Mouse (Mus musculus) small intestine, adult 2 months (tissue): ENCODE measurements around the gene Vpreb3. TPM values are rescaled to one million over a fixed set of nuclear protein-coding genes. Genes with fewer than 3 reads are reported as not detected.

Experiments
- H3K27ac ChIP-seq: fragments of 200-500 bp; 2 replicates; pipeline ENCODE4 v1.5.1; 2012; ENCODE audit warnings: low read depth, low read length, control low read depth, inconsistent platforms; ENCODE audit not compliant: insufficient read depth
- H3K27me3 ChIP-seq: fragments of 200-500 bp; 2 replicates; pipeline ENCODE4 v1.6.1; 2012; ENCODE audit warnings: mild to moderate bottlenecking, moderate library complexity, low read length, inconsistent platforms; ENCODE audit not compliant: control insufficient read depth, insufficient read depth
- H3K36me3 ChIP-seq: fragments of 200-500 bp; 2 replicates; pipeline ENCODE4 v1.6.1; 2012; ENCODE audit warnings: mild to moderate bottlenecking, low read length, control low read depth, inconsistent platforms; ENCODE audit not compliant: control insufficient read depth, insufficient read depth
- H3K4me1 ChIP-seq: fragments of 200-500 bp; 2 replicates; pipeline ENCODE4 v1.6.1; 2012; ENCODE audit warnings: low read length, inconsistent platforms, mixed read lengths; ENCODE audit not compliant: control insufficient read depth, insufficient read depth, insufficient read length
- H3K4me3 ChIP-seq: fragments of 200-500 bp; 2 replicates; pipeline ENCODE4 v1.5.1; 2012; ENCODE audit warnings: low read depth, mild to moderate bottlenecking, control low read depth, inconsistent platforms, low read length, moderate library complexity
- CTCF ChIP-seq: fragments of 200-500 bp; IDR thresholded peaks from 2 replicates; pipeline ENCODE4 v1.5.1; 2012; ENCODE audit warnings: low read depth, mild to moderate bottlenecking, control low read depth, inconsistent platforms, low read length, moderate library complexity, mixed read lengths; ENCODE audit not compliant: insufficient replicate concordance, insufficient read length; ENCODE audit errors: extremely low read depth
- POLR2A ChIP-seq: fragments of 200-500 bp; IDR thresholded peaks from 2 replicates; pipeline ENCODE4 v1.6.1; 2012; ENCODE audit warnings: low read depth, mild to moderate bottlenecking, control low read depth, inconsistent platforms, low read length, moderate library complexity
- WGBS: fragments of 180-500 bp; shearing (Covaris S2); methylation state at CpG from one replicate; pipeline ENCODE4 v1.1.7; 2018; 5-methylcytosine and 5-hydroxymethylcytosine counted together
- polyA plus RNA-seq: library from polyadenylated mRNA; depleted of rRNA; stranded (reverse); fragments of >200 nt; gene quantifications from 2 replicates; pipeline ENCODE4 v1.2.3, GENCODE M21; 2012

Gene Vpreb3
- polyA plus RNA-seq, 1 experiment: 54.3 TPM

- Histone ChIP-seq H3K27ac (no peak overlapping the region), H3K4me1 (peaks cover 12% of the 10 kb centered on the region), H3K4me3 (no peak overlapping the region), H3K27me3 (no peaks in the 10 kb centered on the region), H3K36me3 (peaks cover 4% of the 10 kb centered on the region)
- 77% methylated on average over 9 of the region's 9 CpGs for WGBS
- no peak for TF ChIP-seq POLR2A
- no peak for TF ChIP-seq CTCF
These were observed 3.2 kb upstream of the Vpreb3 start for GRCm38 (mm10) chr10:75939481-75940234.

- Histone ChIP-seq H3K4me3 (no peak within 1 kb of the TSS), H3K4me1 (peaks cover 9% of the 10 kb centered on the region), H3K36me3 (peaks cover 4% of the 10 kb centered on the region), H3K27me3 (no peaks in the 10 kb centered on the region), H3K27ac (no peak within 1 kb of the TSS)
- TF ChIP-seq POLR2A: no peak
- TF ChIP-seq CTCF: no peak
- WGBS: 83% methylated on average over 5 of the region's 5 CpGs
These were observed 2.3 kb upstream of the Vpreb3 start, which contains the start of gene Gm867 for GRCm38 (mm10) chr10:75940520-75940919. Gm867 (minus strand) TSS chr10:75940672.

- H3K27me3 ChIP-seq: no peaks in the 10 kb centered on the region
- no peak overlapping the region for H3K4me3 ChIP-seq
- peaks cover 4% of the 10 kb centered on the region for H3K36me3 ChIP-seq
- no peak overlapping the region for H3K27ac ChIP-seq
- 89% methylated on average over 9 of the region's 9 CpGs for WGBS
- peaks cover 9% of the 10 kb centered on the region for H3K4me1 ChIP-seq
- TF ChIP-seq CTCF: no peak
- no peak for TF ChIP-seq POLR2A
These were observed 1.6 kb upstream of the Vpreb3 start for GRCm38 (mm10) chr10:75941042-75941824.

GRCm38 (mm10) chr10:75944066-75944772 lies 1.4 kb downstream of the Vpreb3 start:
- peak overlapping the region; percentile 21; the same call in 1 of the 2 replicates for H3K27ac ChIP-seq
- TF ChIP-seq POLR2A: no peak
- H3K27me3 ChIP-seq: no peaks in the 10 kb centered on the region

GRCm38 (mm10) chr10:75945213-75945612 lies 2.4 kb downstream of the Vpreb3 start:
- no peak for TF ChIP-seq CTCF
- TF ChIP-seq POLR2A: no peak
- 91% methylated on average over 7 of the region's 7 CpGs for WGBS

More at GRCm38 (mm10) chr10:75944066-75944772, 1.4 kb downstream of the Vpreb3 start:
- Histone ChIP-seq H3K4me1 (no peaks in the 10 kb centered on the region), H3K4me3 (no peak overlapping the region), H3K36me3 (no peaks in the 10 kb centered on the region; the same call in 1 of the 2 replicates)
- WGBS: 45% methylated on average over 11 of the region's 11 CpGs

GRCm38 (mm10) chr10:75945896-75946295 lies 3.0 kb downstream of the Vpreb3 start:
- H3K36me3 ChIP-seq: no peaks in the 10 kb centered on the region
- no peaks in the 10 kb centered on the region; the same call in 1 of the 2 replicates for H3K4me1 ChIP-seq
- WGBS: 65% methylated on average over 7 of the region's 7 CpGs
- H3K27me3 ChIP-seq: no peaks in the 10 kb centered on the region
- no peak overlapping the region for H3K27ac ChIP-seq
- H3K4me3 ChIP-seq: no peak overlapping the region
- TF ChIP-seq CTCF: no peak
- TF ChIP-seq POLR2A: no peak

More at GRCm38 (mm10) chr10:75945213-75945612, 2.4 kb downstream of the Vpreb3 start:
- no peaks in the 10 kb centered on the region for H3K36me3 ChIP-seq
- no peak overlapping the region for H3K27ac ChIP-seq
- no peaks in the 10 kb centered on the region for H3K4me1 ChIP-seq
- H3K4me3 ChIP-seq: no peak overlapping the region
- no peaks in the 10 kb centered on the region for H3K27me3 ChIP-seq
